ENCODE assay signal across 11 mouse cellular contexts in the genomic region with DNA sequence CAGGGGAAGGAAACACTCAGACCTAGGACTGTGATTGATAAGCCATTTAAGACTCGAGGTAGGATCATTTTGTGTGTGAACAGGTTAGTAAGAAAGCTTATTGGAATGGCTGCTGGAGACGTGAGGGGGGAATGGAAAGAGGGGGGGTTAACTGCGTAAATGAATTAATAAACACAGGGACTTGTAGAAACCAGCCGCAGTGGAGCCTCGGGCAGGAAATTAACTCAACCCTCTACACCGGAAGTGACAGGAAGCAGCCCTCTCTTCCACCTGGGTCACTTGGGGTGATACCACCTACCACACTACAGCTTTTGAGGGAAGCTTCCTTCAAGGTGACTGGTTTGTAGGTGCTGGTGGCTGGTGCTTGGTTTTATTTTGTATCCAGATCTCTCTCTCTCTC. TPM values are rescaled to one million over a fixed set of nuclear protein-coding genes. Genes with fewer than 3 reads are reported as not detected.
DNase-seq lines count a peak whose midpoint lies in the region; ATAC-seq lines count a peak whose summit lies in the region.
"Had no signal": no experiment of that assay in that cellular context is flagged by ENCODE, and none has a peak within 500 bp of the region (broad histone marks: within the 10 kb centered on the region; RNA-seq: fewer than 3 reads in every experiment).

No protein-coding gene starts in this region.

- peaks cover 4% of the 10 kb centered on the region; the same call in 1 of the 2 replicates for H3K4me1 ChIP-seq in heart, embryonic 16.5 days (ENCODE audit: control insufficient read depth, insufficient read depth, low read length)

- 0 out of 2 replicates have a peak, but pooled peaks cover 2% of the 10 kb centered on the region for H3K9me3 ChIP-seq in heart, embryonic 16.5 days (replicated peaks; ENCODE audit: control insufficient read depth, low read length)
- H3K9me3 ChIP-seq: heart, embryonic 13.5 days had no signal

- H3K4me3 ChIP-seq in heart, embryonic 16.5 days (ENCODE audit: low read length), result no peak overlapping the region
- H3K4me3 ChIP-seq: heart, embryonic 13.5 days had no signal

- WGBS in heart, embryonic 16.5 days, result 38% methylated on average over 6 of the region's 6 CpGs

- no peaks in the 10 kb centered on the region for H3K36me3 ChIP-seq in heart, embryonic 16.5 days (ENCODE audit: control insufficient read depth, insufficient read depth)
- H3K36me3 ChIP-seq: heart, embryonic 13.5 days had no signal

- intact Hi-C loops in gastrocnemius, postnatal 14 days (cut with DNase I; ENCODE audit: low total_unique reads), result no loop called here

- no peak overlapping the region for H3K9ac ChIP-seq in heart, embryonic 16.5 days (ENCODE audit: low read length)
- H3K9ac ChIP-seq: heart, embryonic 13.5 days had no signal

- no peaks in the 10 kb centered on the region; the same call in 1 of the 2 replicates for H3K27me3 ChIP-seq in heart, embryonic 16.5 days (ENCODE audit: control insufficient read depth, insufficient read depth, low read length)

- no peak overlapping the region for H3K27ac ChIP-seq in heart, embryonic 16.5 days (ENCODE audit: low read length)
- H3K27ac ChIP-seq: heart, embryonic 13.5 days had no signal

- H3K4me2 ChIP-seq in heart, embryonic 16.5 days (ENCODE audit: low read depth, low read length), result peak overlapping the region; percentile 19; the same call in 1 of the 2 replicates
- H3K4me2 ChIP-seq: heart, embryonic 13.5 days had no signal

- ATAC-seq in heart, embryonic 16.5 days (replicated peaks; ENCODE audit: extremely low read depth, insufficient read depth, low FRiP score), result no peak
- ATAC-seq in megakaryocyte, adult 5-6 weeks (ENCODE audit: poor library complexity, severe bottlenecking), result 0 out of 2 replicates have a peak, but pooled peaks have one; percentile 22
- no peak for ATAC-seq in granulocyte monocyte progenitor cell, adult 5-6 weeks (replicated peaks; ENCODE audit: poor library complexity, severe bottlenecking)

- no peak for DNase-seq in heart, adult 8-10 months (ENCODE audit: low spot score)
- DNase-seq in spleen, postnatal 36 days (ENCODE audit: low spot score in 2 of 2), result peak; percentile 22 to 29
- DNase-seq in spleen, postnatal 10 days (ENCODE audit: low spot score in 2 of 2), result no peak
- no peak for DNase-seq in gastrocnemius, postnatal 14 days
- DNase-seq in kidney, adult 9 months, result no peak
- DNase-seq: kidney, adult 11 months; layer of hippocampus, adult 9-11 months had no signal

RNA-seq across cellular contexts. Expression of a gene that starts 54.9 kb away (rescaled TPM):
- polyA plus RNA-seq in heart, embryonic 16.5 days (2015; fragmentation: Nextera tagmentation; extraction: Ambion mirVana), result 895 and 907 TPM in 2 replicates
- 1,000 to 10,000 TPM; 1,398 to 1,706 (median 1,515) TPM for total RNA-seq in heart, adult 8-10 months (2022)
- total RNA-seq in megakaryocyte, adult 5-6 weeks (2015), result 1,617 and 1,884 TPM in 2 replicates
- total RNA-seq in megakaryocyte, adult 5-6 weeks (2017), result 3,108 and 3,204 TPM in 2 replicates
- total RNA-seq in granulocyte monocyte progenitor cell, adult 5-6 weeks (2014; fragmentation: Nextera tagmentation), result 3,366 and 4,270 TPM in 2 replicates
- total RNA-seq in granulocyte monocyte progenitor cell, adult 5-6 weeks (2017), result 4,896 and 5,913 TPM in 2 replicates
- 1,000 to 10,000 TPM; 1,466 to 1,621 TPM for total RNA-seq in gastrocnemius, postnatal 14 days (2021)

Comparison
In these comparisons a context has a peak if more than half of its experiments do, and no peak if none do; other contexts are left out.
1. DNase-seq: peak in spleen, postnatal 36 days (2 of 2); none in heart, adult 8-10 months (single experiment), spleen, postnatal 10 days (0 of 2), gastrocnemius, postnatal 14 days (single experiment) and kidney, adult 9 months (single experiment).